Mouse (Mus musculus) right cerebral cortex, adult 2 months (tissue): ENCODE results near the gene Tmem260.
"Not testable (repeated sequence)": the region's sequence is repeated elsewhere in the genome, so short reads cannot be mapped to it uniquely, and the experiment has no call there.

Source experiments
- DNase-seq, 2 experiments: peaks; one replicate each; pipeline ENCODE4 v3.0.0; 2021 to 2022; ENCODE audit warnings: low spot score in 2 of 2

Gene Tmem260

DNA sequence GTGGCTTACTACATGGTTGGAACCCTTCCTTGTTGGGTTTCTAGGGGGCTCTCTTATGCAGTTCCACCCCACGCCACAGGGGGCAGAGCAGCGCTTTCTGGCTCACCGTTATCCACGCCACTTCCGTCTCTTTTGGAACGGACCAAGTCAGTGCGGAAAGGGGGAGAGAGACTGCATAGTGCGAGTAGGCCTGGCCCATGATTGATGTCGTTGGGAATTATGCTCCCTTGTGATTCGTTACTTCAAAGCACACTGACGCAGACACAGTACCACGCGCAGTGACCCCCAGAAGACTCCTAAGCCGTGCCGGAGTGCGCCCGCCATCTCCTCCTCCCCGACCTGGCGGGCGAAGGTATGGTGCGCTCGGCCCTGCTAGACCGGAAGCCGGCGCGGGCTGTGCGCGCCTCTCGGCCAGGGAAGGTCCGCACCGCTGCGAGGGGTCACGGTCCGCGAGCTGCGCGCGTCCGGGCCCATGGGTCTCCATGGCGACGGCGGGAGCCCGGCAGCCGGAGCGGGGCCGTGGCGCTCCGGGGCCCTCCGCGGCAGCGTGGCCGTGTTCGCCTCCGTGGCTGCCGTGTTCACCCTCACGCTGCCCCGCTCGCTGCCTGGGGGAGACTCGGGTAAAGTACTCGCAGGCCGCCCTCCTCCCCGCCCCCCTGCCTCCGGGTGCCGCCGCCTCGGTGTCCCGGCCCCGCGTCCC lies at the start of gene Tmem260:
Gene Tmem260 (plus strand): TSS at position 141 of the 700 bp plus-strand sequence.
- DNase-seq, result peak; percentile 95 to 96

DNA sequence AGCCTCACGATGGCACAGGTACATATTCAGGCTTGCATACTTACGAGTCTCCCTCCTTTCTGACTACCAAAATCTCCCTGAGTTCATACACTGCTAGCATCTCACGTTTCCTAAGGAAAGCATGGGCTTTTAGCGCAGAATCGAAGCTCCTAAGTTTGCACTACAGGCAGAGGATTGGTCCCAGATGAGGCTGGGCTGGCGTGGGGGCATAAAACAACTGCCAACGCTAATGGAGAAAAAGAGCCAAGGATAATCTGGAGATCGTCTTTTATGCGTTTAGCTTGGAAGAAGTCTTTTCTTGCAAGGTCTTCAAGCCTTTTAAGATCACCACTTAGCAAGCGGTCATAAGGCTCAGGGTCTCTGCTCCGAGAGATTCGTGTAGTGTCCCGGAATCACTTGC lies 39.8 kb upstream of the Tmem260 start:
- DNase-seq, result no peak

DNA sequence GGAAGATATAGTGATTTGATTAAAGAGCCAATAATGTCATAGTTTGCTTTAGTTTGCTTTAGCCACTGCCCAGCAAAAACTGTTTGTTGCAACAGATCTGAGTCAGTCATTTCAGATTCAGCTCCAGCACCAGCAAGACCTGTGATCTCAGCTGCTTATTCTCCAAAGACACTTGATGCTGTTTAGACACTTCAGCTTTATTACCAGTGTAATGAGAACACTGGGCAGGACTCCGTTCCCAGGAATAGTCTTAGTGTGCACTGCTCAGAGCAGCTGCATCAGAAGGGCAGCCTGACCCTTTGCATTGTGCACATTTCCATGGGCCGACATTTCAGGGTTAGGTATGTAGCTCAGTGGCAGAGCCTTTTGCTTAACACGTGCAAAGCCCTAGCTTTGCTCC lies 28.9 kb upstream of the Tmem260 start:
- DNase-seq, result no peak

DNA sequence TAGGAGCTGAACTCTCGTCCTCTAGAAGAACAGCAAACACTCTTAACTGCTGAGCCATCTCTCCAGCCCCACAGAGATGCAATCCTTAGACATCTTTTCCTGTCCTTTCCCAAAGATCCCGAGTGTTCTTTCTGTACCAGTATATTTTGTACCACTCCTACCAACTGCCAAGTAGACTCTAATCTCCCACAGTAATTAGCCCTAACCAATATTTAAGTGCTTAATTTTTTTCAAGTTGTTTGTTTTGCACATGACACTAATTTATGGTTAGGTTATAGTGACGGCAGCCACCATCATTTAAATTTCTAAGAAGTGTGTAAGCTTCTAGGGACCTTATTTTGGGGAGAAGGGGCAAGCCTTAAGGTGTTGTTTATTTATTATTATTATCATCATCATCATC lies 27.7 kb upstream of the Tmem260 start:
- DNase-seq, result no peak

DNA sequence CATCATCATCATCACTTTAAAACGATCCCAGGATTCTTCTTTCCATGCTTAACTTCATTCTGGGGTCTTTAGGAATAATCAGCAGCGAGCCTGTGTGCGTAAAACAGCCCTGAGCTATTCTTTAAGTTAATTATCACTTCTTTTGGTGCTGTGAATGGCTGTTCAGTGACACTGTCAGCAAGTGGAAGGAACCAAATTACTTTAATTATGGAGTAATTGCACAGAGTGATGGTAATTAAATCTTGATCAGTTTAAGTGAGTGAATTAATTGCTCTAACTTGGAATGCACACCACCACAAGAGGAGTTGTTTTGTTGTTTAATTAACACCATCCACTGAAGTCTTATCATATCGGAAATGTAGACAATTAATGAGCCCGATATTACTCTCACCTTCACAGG lies 27.3 kb upstream of the Tmem260 start:
- DNase-seq, result no peak

GRCm38 (mm10) chr14:48421476-48421875 lies 24.4 kb upstream of the Tmem260 start:
- peak; percentile 32 to 52 for DNase-seq

- DNase-seq, result peak; percentile 26 to 29
Observed at GRCm38 (mm10) chr14:48421996-48422395, 23.9 kb upstream of the Tmem260 start.

DNA sequence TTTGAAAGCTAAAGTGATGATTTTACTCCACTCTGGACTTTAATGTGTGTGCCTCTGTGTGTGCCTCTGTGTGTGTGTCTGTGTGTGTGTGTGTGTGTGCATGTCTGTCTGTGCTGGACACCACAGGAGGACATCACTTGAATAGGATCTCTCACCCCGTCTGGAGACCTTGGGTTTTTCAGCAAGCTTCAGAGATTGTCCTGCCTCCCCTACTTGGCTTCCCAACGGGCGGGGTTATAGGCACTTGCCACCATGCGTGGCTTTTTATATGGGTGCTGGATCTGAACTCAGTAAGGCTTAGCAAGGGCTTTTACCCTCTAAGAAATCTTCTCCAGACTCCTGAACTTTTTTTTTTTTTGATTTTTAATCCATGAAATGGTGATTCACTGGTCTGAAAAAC lies 23.5 kb upstream of the Tmem260 start:
- DNase-seq, result no peak

GRCm38 (mm10) chr14:48422901-48423300 lies 23.0 kb upstream of the Tmem260 start:
- DNase-seq, result no peak

GRCm38 (mm10) chr14:48431978-48432377 lies 13.9 kb upstream of the Tmem260 start:
- no peak for DNase-seq

GRCm38 (mm10) chr14:48443796-48444195 lies 2.1 kb upstream of the Tmem260 start:
- DNase-seq, result no peak

DNA sequence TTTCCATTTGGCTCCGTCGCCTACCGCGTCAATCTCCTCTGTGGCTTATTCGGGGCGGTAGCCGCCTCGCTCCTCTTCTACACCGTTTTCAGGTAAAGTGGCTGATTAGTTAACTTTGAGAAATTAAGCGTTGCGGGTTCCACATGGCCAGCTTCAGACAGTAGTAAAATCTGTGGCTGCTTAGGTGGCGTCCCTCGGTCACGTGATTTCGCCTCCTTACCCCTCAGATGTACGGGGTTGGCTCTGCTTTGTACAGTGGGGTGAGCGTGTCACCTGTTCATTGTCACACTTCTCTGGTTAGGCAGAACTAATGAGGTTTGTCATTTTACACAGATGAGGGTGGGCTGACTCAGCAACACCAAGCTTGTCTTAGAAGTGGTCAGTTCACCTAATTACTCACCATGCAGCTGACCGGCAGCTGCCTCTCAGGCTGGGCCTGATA lies 6.1 kb downstream of the Tmem260 start:
- no peak for DNase-seq

- DNase-seq, result no peak
Observed at GRCm38 (mm10) chr14:48453411-48453810, 7.5 kb downstream of the Tmem260 start.

DNA sequence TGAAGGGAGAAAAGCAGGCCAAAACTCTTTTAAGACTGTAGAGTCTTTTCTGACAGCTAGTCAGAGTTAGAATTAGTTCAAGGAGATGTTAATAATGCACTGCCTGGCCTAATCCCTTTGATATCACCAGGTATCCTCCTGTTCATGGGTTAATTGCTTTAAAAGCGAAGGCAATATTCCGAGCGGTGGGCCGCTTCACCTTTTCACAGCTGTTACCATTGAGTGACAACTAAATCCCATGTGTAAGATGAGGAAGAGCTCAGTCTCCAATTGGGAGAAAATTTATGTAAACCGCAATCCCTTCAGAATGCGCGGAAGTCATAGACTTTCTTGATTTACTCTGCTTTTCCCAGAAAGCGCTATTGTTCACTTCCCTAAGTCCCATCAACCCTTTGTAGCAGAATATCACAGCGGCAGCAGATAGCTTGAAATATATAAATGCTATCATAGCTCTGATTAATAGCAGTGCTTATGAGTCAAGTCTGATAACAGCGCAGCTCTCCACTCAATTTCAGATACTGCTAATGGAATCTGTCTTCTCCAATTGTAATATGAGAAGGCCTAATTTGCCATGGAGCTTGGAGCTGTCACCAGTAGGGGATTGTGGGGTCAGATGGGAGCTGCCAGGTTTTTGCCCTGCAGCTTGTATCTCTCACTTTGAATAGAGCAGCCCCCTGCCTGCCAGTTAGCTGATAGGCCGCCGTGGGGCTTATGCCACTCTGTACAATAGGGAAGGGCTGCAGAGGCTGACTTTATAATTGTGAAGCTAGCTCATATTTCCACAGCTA lies 10.6 kb downstream of the Tmem260 start:
- no peak for DNase-seq

- no peak for DNase-seq
Observed at GRCm38 (mm10) chr14:48457288-48457938, 11.5 kb downstream of the Tmem260 start.

- DNase-seq, result no peak
Observed at GRCm38 (mm10) chr14:48458901-48459300, 13.0 kb downstream of the Tmem260 start.

GRCm38 (mm10) chr14:48468339-48468738 lies 22.4 kb downstream of the Tmem260 start:
- no peak for DNase-seq

DNA sequence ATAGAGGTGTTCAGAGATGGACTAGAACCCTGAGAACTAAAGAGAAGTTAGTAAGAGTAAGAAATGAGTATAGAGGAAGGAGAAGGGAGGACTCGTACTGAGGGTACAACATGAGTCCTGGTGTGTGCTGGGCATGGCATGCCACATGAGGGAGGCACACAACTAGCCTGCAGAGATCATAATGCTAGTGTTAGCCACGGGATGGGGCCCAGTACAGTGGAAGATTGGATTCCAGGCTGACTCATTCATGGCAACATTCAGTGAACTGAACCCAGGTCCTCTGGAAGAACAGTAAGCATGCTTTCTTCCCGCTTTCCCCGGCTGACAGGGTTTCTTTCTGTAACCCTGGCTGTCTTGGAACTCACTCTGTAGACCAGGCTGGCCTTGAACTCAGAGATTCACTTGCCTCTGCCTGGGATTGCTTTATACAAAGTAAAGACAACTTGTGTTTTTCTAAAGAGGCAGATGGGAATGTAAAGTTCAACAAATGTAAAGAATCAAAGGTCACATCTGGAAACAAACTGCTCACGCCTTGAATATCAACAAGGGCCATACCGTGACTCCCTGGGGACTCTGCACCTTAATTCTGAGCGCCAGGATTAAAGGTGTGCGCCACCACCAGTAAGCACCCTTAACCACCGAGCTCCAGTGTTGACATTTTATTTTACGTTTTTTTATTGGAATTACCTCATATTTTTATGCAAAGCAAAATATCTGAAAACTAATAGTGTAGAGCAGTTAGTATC lies 25.0 kb downstream of the Tmem260 start:
- no peak for DNase-seq

DNA sequence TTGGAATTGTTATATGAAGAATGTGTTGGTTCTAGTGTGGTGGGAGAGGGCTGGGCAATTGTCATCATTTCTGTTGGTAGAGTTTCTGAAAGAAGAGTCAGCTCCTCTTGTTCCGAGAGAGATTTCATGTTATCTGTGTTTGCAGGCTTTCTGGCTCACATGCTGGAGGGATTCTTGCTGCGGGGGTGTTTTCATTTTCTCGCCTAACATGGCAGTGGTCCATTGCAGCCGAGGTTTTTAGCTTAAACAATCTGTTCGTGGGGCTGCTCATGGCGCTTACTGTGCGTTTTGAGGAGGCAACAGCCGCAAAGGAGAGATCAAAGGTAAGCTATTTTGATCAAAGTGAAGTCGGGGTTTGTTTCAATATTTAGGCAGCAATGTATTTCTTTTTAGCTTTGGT lies 26.3 kb downstream of the Tmem260 start:
- peak; percentile 76 to 77 for DNase-seq

GRCm38 (mm10) chr14:48475370-48475769 lies 29.4 kb downstream of the Tmem260 start:
- DNase-seq, result no peak

- DNase-seq, result not testable (repeated sequence)
Observed at GRCm38 (mm10) chr14:48475834-48476233, 29.9 kb downstream of the Tmem260 start.

- DNase-seq, result no peak
Observed at GRCm38 (mm10) chr14:48476278-48476677, 30.4 kb downstream of the Tmem260 start.
